Mouse (Mus musculus) cerebellum, adult 9-10 months (tissue): ENCODE data around the gene Gm136.

Experiments
- DNase-seq: peaks from one replicate; pipeline ENCODE4 v3.0.0; 2022

Gm136 gene

GRCm38 (mm10) chr4:34707248-34707647 is 48.8 kb downstream of the Gm136 start:
- no peak for DNase-seq

- DNase-seq = no peak
Measured at GRCm38 (mm10) chr4:34703029-34703428, 53.0 kb downstream of the Gm136 start.

- DNase-seq = no peak
Measured at GRCm38 (mm10) chr4:34702231-34702630, 53.8 kb downstream of the Gm136 start.

- DNase-seq = no peak
Measured at GRCm38 (mm10) chr4:34701528-34701927, 54.5 kb downstream of the Gm136 start.
